Comparison of ENCODE assay signal across 9 mouse cellular contexts in the genomic region with DNA sequence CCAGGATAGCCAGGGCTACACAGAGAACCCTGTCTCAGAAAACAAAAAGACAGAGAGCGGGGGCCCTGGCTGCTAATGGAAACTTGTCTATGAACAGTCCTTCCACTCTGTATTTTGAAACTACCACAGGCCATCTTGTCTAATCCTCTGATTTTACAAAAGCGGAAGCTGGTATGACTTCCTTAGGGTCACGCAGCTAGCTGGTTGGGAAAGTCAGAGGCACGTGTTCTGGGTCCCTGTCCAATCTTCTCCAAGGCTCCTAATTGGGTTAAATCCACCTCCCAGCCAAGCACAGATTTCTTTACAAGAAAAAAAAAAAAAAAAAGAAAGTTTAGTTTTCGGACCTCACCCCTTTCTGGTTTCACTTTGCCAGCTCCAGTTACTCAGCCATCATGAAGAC. TPM values are rescaled to one million over a fixed set of nuclear protein-coding genes. Genes with fewer than 3 reads are reported as not detected.
DNase-seq lines count a peak whose midpoint lies in the region; ATAC-seq and TF ChIP-seq lines count a peak whose summit lies in the region.
"Had no signal": no experiment of that assay in that cellular context is flagged by ENCODE, and none has a peak within 500 bp of the region (broad histone marks: within the 10 kb centered on the region; RNA-seq: fewer than 3 reads in every experiment).

No protein-coding gene starts in this region.

- WGBS in lung, embryonic 14.5 days = 87% methylated on average over 5 of the region's 5 CpGs

- no peaks in the 10 kb centered on the region for H3K9me3 ChIP-seq in lung, embryonic 14.5 days (ENCODE audit: low read depth, low read length)
- no peaks in the 10 kb centered on the region for H3K9me3 ChIP-seq in ES-E14 (ENCODE audit: control insufficient read depth, insufficient read depth, low read depth, low read length)

- no peaks in the 10 kb centered on the region for H3K27me3 ChIP-seq in lung, embryonic 14.5 days (ENCODE audit: insufficient read depth, low read length)
- no peaks in the 10 kb centered on the region for H3K27me3 ChIP-seq in myocyte (ENCODE audit: control insufficient read depth, insufficient read depth, insufficient read length)

- no peak overlapping the region for H3K4me3 ChIP-seq in lung, embryonic 14.5 days (ENCODE audit: low read depth, low read length)
- H3K4me3 ChIP-seq in ES-E14 (ENCODE audit: insufficient read depth in 1 of 2, low read depth in 1 of 2, low read length in 2 of 2, poor library complexity in 1 of 2, severe bottlenecking in 1 of 2) = peak overlapping the region; percentile 30 to 49; a peak in 3 of 4 replicates
- H3K4me3 ChIP-seq in myocyte = peak overlapping the region; percentile 9

- TF ChIP-seq POLR2A in myocyte (IDR thresholded peaks at IDR 0.05; ENCODE audit: insufficient read length, low read depth) = no peak

- TF ChIP-seq CTCF in lung, embryonic 14.5 days (IDR thresholded peaks at IDR 0.05; ENCODE audit: low read depth) = no peak

- H3K79me2 ChIP-seq in myocyte (ENCODE audit: control insufficient read depth, insufficient read depth) = peaks cover 65% of the 10 kb centered on the region

- no peak overlapping the region for H3K4me2 ChIP-seq in lung, embryonic 14.5 days
- H3K4me2 ChIP-seq in myocyte (ENCODE audit: low read depth) = peak overlapping the region; percentile 65

- no peaks in the 10 kb centered on the region for H3K4me1 ChIP-seq in lung, embryonic 14.5 days (ENCODE audit: insufficient read depth)
- peaks cover 18 to 40% of the 10 kb centered on the region in 2 experiments; a peak in 3 of 4 replicates for H3K4me1 ChIP-seq in ES-E14 (ENCODE audit: control insufficient read depth in 2 of 2, insufficient read depth in 2 of 2, low read length in 2 of 2, poor library complexity in 1 of 2)

- H3K9ac ChIP-seq in lung, embryonic 14.5 days = no peak overlapping the region
- peak overlapping the region; percentile 72; the same call in 1 of the 2 replicates for H3K9ac ChIP-seq in ES-E14 (ENCODE audit: insufficient read depth, low read depth, low read length, poor library complexity, severe bottlenecking)

- no peak for ATAC-seq in lung, embryonic 14.5 days (ENCODE audit: insufficient read depth)
- ATAC-seq in common myeloid progenitor, adult 5-6 weeks (replicated peaks; ENCODE audit: low read depth, poor library complexity, severe bottlenecking) = 0 out of 2 replicates have a peak, but pooled peaks have one; percentile 15
- ATAC-seq: inflammation-experienced regulatory T-cells, adult 6 months had no signal

- H3ac ChIP-seq in myocyte (ENCODE audit: control insufficient read depth, insufficient read length) = no peak overlapping the region

- in situ Hi-C loops in ES-E14 (cut with MboI; ENCODE audit: low sequenced_read_pairs in 2 of 2, unreplicated experiment in 2 of 2) = no loop called here

- peak; percentile 3 for DNase-seq in lung, embryonic 14.5 days
- no peak for DNase-seq in lung, postnatal 14 days
- no peak for DNase-seq in ES-E14 (ENCODE audit: low read depth, low spot score)
- no peak for DNase-seq in thymus, postnatal 25 days
- no peak for DNase-seq in embryo, embryonic 11 days
- DNase-seq: kidney, postnatal 25 days had no signal

- H3K36me3 ChIP-seq in lung, embryonic 14.5 days (ENCODE audit: insufficient read depth) = no peaks in the 10 kb centered on the region
- H3K36me3 ChIP-seq in ES-E14 (ENCODE audit: control insufficient read depth, insufficient read depth, low read length, poor library complexity, severe bottlenecking) (no peaks in the 10 kb centered on the region), myocyte (ENCODE audit: control insufficient read depth, insufficient read depth) (peaks cover 1% of the 10 kb centered on the region)

- H3K27ac ChIP-seq in lung, embryonic 14.5 days (ENCODE audit: low read depth) = no peak overlapping the region
- H3K27ac ChIP-seq in ES-E14 (ENCODE audit: insufficient read depth, low read depth, low read length, poor library complexity, severe bottlenecking) = peak overlapping the region; percentile 92

TF ChIP-seq in ES-E14, 5 proteins besides CTCF, POLR2A, EP300 and RAD21:
- no peak for TF ChIP-seq ZC3H11A (IDR thresholded peaks at IDR 0.05; ENCODE audit: borderline replicate concordance, low read depth, low read length)
- TF ChIP-seq HCFC1 (IDR thresholded peaks at IDR 0.05; ENCODE audit: borderline replicate concordance, insufficient read depth, low read length) = no peak
- TF ChIP-seq MAFK (IDR thresholded peaks at IDR 0.05; ENCODE audit: insufficient read depth, low read depth, low read length) = no peak
- TF ChIP-seq CHD2 (IDR thresholded peaks at IDR 0.05; ENCODE audit: low read depth, low read length) = no peak
- TF ChIP-seq ZNF384 (IDR thresholded peaks at IDR 0.05; ENCODE audit: low read depth, low read length) = peak; percentile 77

TF ChIP-seq in myocyte, 11 proteins besides CTCF, POLR2A, EP300 and RAD21:
- TF ChIP-seq SRF (IDR thresholded peaks at IDR 0.05; ENCODE audit: control insufficient read depth, insufficient read length, low read depth) (no peak), MYOG (IDR thresholded peaks at IDR 0.05; ENCODE audit: control insufficient read depth in 1 of 3, insufficient read depth in 1 of 3, insufficient read length in 2 of 3, low read depth in 2 of 3) (no peak), MAX (IDR thresholded peaks at IDR 0.05; ENCODE audit: low read depth) (no peak)

RNA-seq across cellular contexts. Expression of a gene that starts 45.8 kb away (rescaled TPM):
- 46.7 and 49.4 TPM in 2 replicates for polyA plus RNA-seq in lung, embryonic 14.5 days (2014; fragmentation: Nextera tagmentation; extraction: Ambion mirVana)
- 16.4 and 22.8 TPM in 2 replicates for total RNA-seq in ES-E14 (2012; rRNA removed)
- 45.9 and 56.4 TPM in 2 replicates for total RNA-seq in common myeloid progenitor, adult 5-6 weeks (2017)
- polyA plus RNA-seq in myocyte (2012; fragmentation: generic; extraction: Trizol) = 60.7 TPM

RNA-seq across cellular contexts. Expression of a gene that starts 55.6 kb away (rescaled TPM):
- 50.6 and 51.5 TPM in 2 replicates for polyA plus RNA-seq in lung, embryonic 14.5 days (2014; fragmentation: Nextera tagmentation; extraction: Ambion mirVana)
- 40.3 and 48.9 TPM in 2 replicates for total RNA-seq in ES-E14 (2012; rRNA removed)
- total RNA-seq in common myeloid progenitor, adult 5-6 weeks (2017) = 53.1 and 60.4 TPM in 2 replicates
- 44.9 TPM for polyA plus RNA-seq in myocyte (2012; fragmentation: generic; extraction: Trizol)
